Mouse (Mus musculus) forebrain, embryonic 14.5 days (tissue): Measurements from ENCODE around the gene Tcirg1. TPM values are rescaled to one million over a fixed set of nuclear protein-coding genes. Genes with fewer than 3 reads are reported as not detected.

Experiments used
- ATAC-seq: fragments of 200-750 bp; cut with Nextera tagmentation; 2 replicates; pipeline ENCODE4 v1.8.0; 2017; ENCODE audit warnings: mild to moderate bottlenecking, moderate library complexity
- DNase-seq: peaks from one replicate; pipeline ENCODE4 v3.0.0-alpha.2; 2015; ENCODE audit warnings: low spot score
- H3K27ac ChIP-seq: fragments of 300-500 bp; sonication (generic); 2 replicates; pipeline ENCODE4 v1.5.1; 2014; ENCODE audit warnings: low read depth, mild to moderate bottlenecking, control low read depth, low read length, moderate library complexity
- H3K27me3 ChIP-seq: fragments of 300-500 bp; sonication (generic); replicated peaks from 2 replicates; pipeline ENCODE4 v1.6.1; 2014; ENCODE audit warnings: low read length, control low read depth, mixed read lengths; ENCODE audit not compliant: control insufficient read depth, insufficient read depth
- H3K36me3 ChIP-seq: fragments of 300-500 bp; sonication (generic); 2 replicates; pipeline ENCODE4 v1.6.1; 2014; ENCODE audit warnings: low read length, control low read depth; ENCODE audit not compliant: control insufficient read depth, insufficient read depth
- H3K4me1 ChIP-seq: fragments of 300-500 bp; sonication (generic); 2 replicates; pipeline ENCODE4 v1.6.1; 2014; ENCODE audit warnings: antibody characterized with exemption, low read length, control low read depth; ENCODE audit not compliant: control insufficient read depth, insufficient read depth
- H3K4me2 ChIP-seq: fragments of 300-500 bp; sonication (generic); 2 replicates; pipeline ENCODE4 v1.6.1; 2014; ENCODE audit warnings: mild to moderate bottlenecking, control low read depth, low read length
- H3K4me3 ChIP-seq: fragments of 300-500 bp; sonication (generic); 2 replicates; pipeline ENCODE4 v1.5.1; 2014; ENCODE audit warnings: low read depth, low read length, control low read depth
- H3K9ac ChIP-seq: fragments of 300-500 bp; sonication (generic); 2 replicates; pipeline ENCODE4 v1.6.1; 2014; ENCODE audit warnings: mild to moderate bottlenecking, low read length, control low read depth, moderate library complexity
- H3K9me3 ChIP-seq: fragments of 300-500 bp; sonication (generic); replicated peaks from 2 replicates; pipeline ENCODE4 v1.6.1; 2016; ENCODE audit warnings: low read length, control low read depth, mixed read lengths; ENCODE audit not compliant: control insufficient read depth
- WGBS: fragments of 180-500 bp; shearing (Covaris S2); extraction: QIAGEN DNeasy Blood & Tissue Kit; methylation state at CpG from one replicate; pipeline ENCODE4 v1.1.7; 2014; 5-methylcytosine and 5-hydroxymethylcytosine counted together
- polyA plus RNA-seq: library from polyadenylated mRNA; unstranded; fragments of >200 nt; fragmentation: Nextera tagmentation; extraction: Ambion mirVana; gene quantifications from 2 replicates; pipeline ENCODE4 v1.2.1, GENCODE M21; 2014

Gene Tcirg1
- 5.8 and 9.1 TPM in 2 replicates for polyA plus RNA-seq

- H3K4me2 ChIP-seq: peak within 1 kb of the TSS; percentile 66
- H3K9ac ChIP-seq: peak within 1 kb of the TSS; percentile 62
- 7% methylated on average over 35 of the region's 36 CpGs for WGBS
- peaks cover 26% of the 10 kb centered on the region for H3K36me3 ChIP-seq
- no peaks in the 10 kb centered on the region for H3K9me3 ChIP-seq
- H3K4me3 ChIP-seq: peak within 1 kb of the TSS; percentile 35
- ATAC-seq (peak; percentile 70), DNase-seq (peak; percentile 56)
- no peak within 1 kb of the TSS for H3K27ac ChIP-seq
- H3K27me3 ChIP-seq: no peaks in the 10 kb centered on the region
- H3K4me1 ChIP-seq: peaks cover 11% of the 10 kb centered on the region
Observed at GRCm38 (mm10) chr19:3906795-3907786, at the start of gene Tcirg1. Gene Tcirg1 (minus strand): TSS chr19:3907133.

DNA sequence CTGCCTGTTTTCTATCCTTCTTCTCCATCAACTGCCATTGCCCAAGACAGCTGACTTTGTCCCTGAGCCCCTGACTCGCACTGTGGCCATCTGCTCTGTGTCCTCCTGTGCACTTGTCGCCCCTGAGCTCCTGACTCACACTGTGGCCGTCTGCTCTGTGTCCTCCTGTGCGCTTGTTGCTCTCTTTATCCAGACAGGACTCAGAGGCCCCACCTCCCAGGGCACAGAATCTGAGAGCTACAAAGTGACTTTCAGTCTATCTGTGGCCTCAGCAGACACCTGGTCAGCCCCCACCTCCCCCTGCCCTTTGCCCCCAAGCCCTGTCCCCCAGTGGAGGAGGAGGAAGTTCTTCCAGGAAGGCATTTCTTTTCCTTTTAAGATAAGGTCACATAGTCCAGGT is 48.9 kb upstream of the Tcirg1 start:
- no peak for DNase-seq
- Histone ChIP-seq H3K4me2 (no peak overlapping the region), H3K9me3 (no peaks in the 10 kb centered on the region), H3K36me3 (no peaks in the 10 kb centered on the region), H3K27ac (no peak overlapping the region), H3K9ac (no peak overlapping the region), H3K27me3 (no peaks in the 10 kb centered on the region), H3K4me1 (no peaks in the 10 kb centered on the region), H3K4me3 (no peak overlapping the region)
- WGBS: 72% methylated on average over 4 of the region's 4 CpGs
- no peak for ATAC-seq

- Histone ChIP-seq H3K9me3 (no peaks in the 10 kb centered on the region), H3K4me3 (no peak overlapping the region), H3K27ac (no peak overlapping the region), H3K4me2 (no peak overlapping the region), H3K36me3 (no peaks in the 10 kb centered on the region), H3K27me3 (no peaks in the 10 kb centered on the region), H3K4me1 (no peaks in the 10 kb centered on the region), H3K9ac (no peak overlapping the region)
- WGBS: 73% methylated on average over 3 of the region's 3 CpGs
- DNase-seq (no peak), ATAC-seq (no peak)
Observed at GRCm38 (mm10) chr19:3955033-3955432, 48.1 kb upstream of the Tcirg1 start.

DNA sequence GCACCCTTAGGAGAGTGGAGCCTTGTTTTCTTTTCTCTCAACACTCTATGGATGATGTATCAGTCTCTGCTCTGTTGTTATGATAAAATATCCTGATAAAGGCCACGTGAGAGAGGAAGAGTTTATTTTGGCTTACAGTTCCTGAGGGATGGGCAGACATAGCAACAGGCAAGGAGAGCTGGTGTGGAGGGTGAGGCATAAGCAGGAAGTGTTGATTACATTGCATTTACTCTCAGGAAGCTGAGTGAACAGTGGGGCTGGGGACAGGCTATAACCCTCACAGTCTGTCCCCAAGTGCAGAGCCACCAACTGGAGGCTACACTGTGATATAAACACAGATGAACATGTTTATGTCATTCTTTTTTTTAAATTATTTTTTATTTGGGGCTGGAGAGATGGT is 45.2 kb upstream of the Tcirg1 start:
- Histone ChIP-seq H3K4me2 (no peak overlapping the region), H3K27me3 (no peaks in the 10 kb centered on the region), H3K27ac (no peak overlapping the region), H3K36me3 (no peaks in the 10 kb centered on the region), H3K9me3 (no peaks in the 10 kb centered on the region), H3K4me3 (no peak overlapping the region), H3K4me1 (no peaks in the 10 kb centered on the region), H3K9ac (no peak overlapping the region)
- no peak for ATAC-seq
- WGBS: 61% methylated on average over 1 of the region's 1 CpGs
- no peak for DNase-seq

DNA sequence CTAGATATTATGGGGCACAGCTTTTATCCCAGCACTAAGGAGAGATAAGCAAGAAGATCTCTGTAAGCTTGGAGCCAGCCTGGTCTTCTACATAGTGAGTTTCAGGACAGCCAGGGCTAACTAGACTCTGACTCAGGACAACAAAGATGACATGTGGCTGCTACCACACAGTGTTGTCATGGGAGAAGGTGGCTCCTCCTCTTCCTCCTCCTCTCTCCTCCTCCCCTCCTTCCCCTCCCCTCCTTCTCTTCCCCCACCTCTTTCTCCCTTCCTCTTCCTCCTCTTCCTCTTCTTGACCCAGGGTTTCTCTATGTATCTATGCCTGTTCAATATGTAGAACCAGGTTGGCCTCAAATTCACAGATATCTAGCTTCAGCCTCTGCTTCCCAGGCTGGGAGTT is 44.5 kb upstream of the Tcirg1 start:
- Histone ChIP-seq H3K4me1 (no peaks in the 10 kb centered on the region), H3K9me3 (no peaks in the 10 kb centered on the region), H3K27ac (no peak overlapping the region), H3K4me2 (no peak overlapping the region), H3K27me3 (no peaks in the 10 kb centered on the region), H3K9ac (no peak overlapping the region), H3K4me3 (no peak overlapping the region), H3K36me3 (no peaks in the 10 kb centered on the region)
- ATAC-seq (no peak), DNase-seq (no peak)

DNA sequence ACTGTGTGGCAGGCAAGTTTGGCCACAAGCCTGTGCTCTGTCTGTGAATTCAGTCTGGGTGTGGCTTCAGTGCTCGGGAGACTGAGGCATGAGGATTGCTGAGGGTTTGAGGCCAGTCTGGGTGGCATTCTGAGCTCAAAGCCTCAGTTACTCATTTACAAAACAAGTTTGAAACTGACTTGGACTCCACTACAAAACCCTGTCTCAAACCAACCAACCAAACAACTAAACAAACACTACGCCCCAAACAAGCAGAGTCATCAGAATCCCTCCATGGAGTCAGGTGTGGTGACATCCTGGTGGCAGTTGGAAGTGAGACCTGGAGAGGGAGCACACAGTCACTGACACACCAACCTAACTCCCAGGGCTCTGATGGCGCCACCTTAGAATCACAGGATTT is 43.4 kb upstream of the Tcirg1 start:
- no peak overlapping the region for H3K9ac ChIP-seq
- H3K27ac ChIP-seq: no peak overlapping the region
- no peak overlapping the region for H3K4me3 ChIP-seq
- H3K4me2 ChIP-seq: no peak overlapping the region
- H3K4me1 ChIP-seq: no peaks in the 10 kb centered on the region
- H3K36me3 ChIP-seq: no peaks in the 10 kb centered on the region
- WGBS: 74% methylated on average over 3 of the region's 3 CpGs
- H3K9me3 ChIP-seq: no peaks in the 10 kb centered on the region
- DNase-seq (no peak), ATAC-seq (no peak)
- no peaks in the 10 kb centered on the region for H3K27me3 ChIP-seq

DNA sequence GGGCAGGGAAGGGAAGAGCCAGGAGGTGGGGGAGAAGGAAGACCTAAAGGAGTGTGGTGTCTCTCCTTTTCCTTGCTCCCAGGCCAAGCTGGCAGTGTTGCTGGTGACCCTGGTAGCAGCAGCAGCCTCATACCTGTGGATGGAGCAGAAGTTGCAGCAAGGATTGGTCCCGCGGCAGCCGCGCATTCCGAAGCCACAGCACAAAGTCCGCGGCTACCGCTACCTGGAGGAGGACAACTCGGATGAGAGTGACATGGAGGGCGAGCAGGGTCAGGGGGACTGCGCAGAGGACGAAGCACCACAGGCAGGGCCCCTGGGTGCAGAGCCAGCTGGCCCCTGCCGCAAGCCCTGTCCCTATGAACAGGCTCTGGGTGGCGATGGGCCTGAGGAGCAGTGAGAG is 41.6 kb upstream of the Tcirg1 start:
- Histone ChIP-seq H3K4me1 (no peaks in the 10 kb centered on the region), H3K27ac (no peak overlapping the region), H3K9ac (no peak overlapping the region), H3K4me3 (no peak overlapping the region), H3K36me3 (no peaks in the 10 kb centered on the region), H3K27me3 (no peaks in the 10 kb centered on the region), H3K9me3 (no peaks in the 10 kb centered on the region), H3K4me2 (no peak overlapping the region)
- DNase-seq: no peak
- WGBS: 70% methylated on average over 14 of the region's 14 CpGs
- ATAC-seq: no peak

GRCm38 (mm10) chr19:3947813-3948212 is 40.9 kb upstream of the Tcirg1 start:
- Histone ChIP-seq H3K27ac (no peak overlapping the region), H3K9me3 (no peaks in the 10 kb centered on the region), H3K4me3 (no peak overlapping the region), H3K36me3 (no peaks in the 10 kb centered on the region), H3K27me3 (no peaks in the 10 kb centered on the region), H3K4me2 (no peak overlapping the region), H3K4me1 (no peaks in the 10 kb centered on the region), H3K9ac (no peak overlapping the region)
- no peak for DNase-seq
- 74% methylated on average over 3 of the region's 3 CpGs for WGBS
- ATAC-seq: no peak

GRCm38 (mm10) chr19:3946715-3947114 is 39.8 kb upstream of the Tcirg1 start:
- peak; percentile 73 for DNase-seq
- Histone ChIP-seq H3K4me2 (no peak overlapping the region), H3K36me3 (no peaks in the 10 kb centered on the region), H3K4me1 (no peaks in the 10 kb centered on the region), H3K4me3 (no peak overlapping the region), H3K9ac (no peak overlapping the region), H3K9me3 (no peaks in the 10 kb centered on the region), H3K27me3 (no peaks in the 10 kb centered on the region), H3K27ac (no peak overlapping the region)
- 17% methylated on average over 2 of the region's 2 CpGs for WGBS
- ATAC-seq: peak; percentile 65; the same call in 1 of the 2 replicates
